ENCODE assay signal across 13 mouse cellular contexts in the genomic region with DNA sequence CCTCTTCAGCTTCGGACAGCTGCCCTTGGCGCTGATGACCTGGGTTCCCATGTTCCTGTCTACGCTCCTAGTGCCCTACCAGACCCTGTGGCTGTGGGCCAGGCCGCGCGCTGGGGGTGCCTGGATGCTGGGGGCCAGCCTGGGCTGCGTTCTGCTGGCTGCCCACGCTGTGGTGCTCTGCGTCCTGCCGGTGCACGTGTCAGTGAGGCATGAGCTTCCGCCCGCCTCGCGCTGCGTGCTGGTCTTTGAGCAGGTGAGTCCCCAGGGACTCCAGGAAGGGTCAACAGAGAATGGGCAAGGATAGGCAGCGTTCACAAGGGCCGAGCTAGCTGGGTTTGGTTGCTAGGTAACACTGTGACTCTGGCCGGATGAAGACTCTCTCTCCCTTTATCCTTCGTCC. TPM values are rescaled to one million over a fixed set of nuclear protein-coding genes. Genes with fewer than 3 reads are reported as not detected.
DNase-seq lines count a peak whose midpoint lies in the region; ATAC-seq and TF ChIP-seq lines count a peak whose summit lies in the region.
"Had no signal": no experiment of that assay in that cellular context is flagged by ENCODE, and none has a peak within 500 bp of the region (broad histone marks: within the 10 kb centered on the region; RNA-seq: fewer than 3 reads in every experiment).

No protein-coding gene starts in this region.

- 0 out of 2 replicates have a peak overlapping the region, but pooled peaks have one; percentile 20 for H3K9ac ChIP-seq in lung, embryonic 16.5 days (ENCODE audit: low read length)
- no peak overlapping the region for H3K9ac ChIP-seq in embryonic facial prominence, embryonic 12.5 days
- H3K9ac ChIP-seq in intestine, postnatal 0 days (ENCODE audit: low read depth, low read length) = no peak overlapping the region
- H3K9ac ChIP-seq: liver, embryonic 14.5 days had no signal

- H3K4me2 ChIP-seq in lung, embryonic 16.5 days (ENCODE audit: low read depth, low read length) = no peak overlapping the region
- no peak overlapping the region for H3K4me2 ChIP-seq in embryonic facial prominence, embryonic 12.5 days (replicated peaks)
- no peak overlapping the region for H3K4me2 ChIP-seq in intestine, postnatal 0 days (replicated peaks; ENCODE audit: low read depth)
- H3K4me2 ChIP-seq: heart, embryonic 11.5 days had no signal

- H3K9me3 ChIP-seq in lung, embryonic 16.5 days (ENCODE audit: control insufficient read depth, low read length) = no peaks in the 10 kb centered on the region
- no peaks in the 10 kb centered on the region for H3K9me3 ChIP-seq in embryonic facial prominence, embryonic 12.5 days
- H3K9me3 ChIP-seq in midbrain, embryonic 10.5 days (replicated peaks) = no peaks in the 10 kb centered on the region
- H3K9me3 ChIP-seq in intestine, postnatal 0 days (ENCODE audit: control insufficient read depth) = no peaks in the 10 kb centered on the region

- no peak for TF ChIP-seq CTCF in lung, adult 2 months (IDR thresholded peaks at IDR 0.05; ENCODE audit: insufficient read depth, low read length)
- no peak for TF ChIP-seq CTCF in intestine, postnatal 0 days (IDR thresholded peaks at IDR 0.05; ENCODE audit: low read depth)

- no peaks in the 10 kb centered on the region; the same call in 1 of the 2 replicates for H3K4me1 ChIP-seq in lung, embryonic 16.5 days (replicated peaks; ENCODE audit: control insufficient read depth, insufficient read depth, low read length)
- no peaks in the 10 kb centered on the region for H3K4me1 ChIP-seq in lung, adult 2 months (ENCODE audit: control insufficient read depth, insufficient read depth, low read length)
- peaks cover 2% of the 10 kb centered on the region; the same call in 1 of the 2 replicates for H3K4me1 ChIP-seq in embryonic facial prominence, embryonic 12.5 days
- H3K4me1 ChIP-seq in midbrain, embryonic 10.5 days = peaks cover 46% of the 10 kb centered on the region
- H3K4me1 ChIP-seq in intestine, postnatal 0 days (replicated peaks; ENCODE audit: control insufficient read depth, insufficient read depth, low read length) = no peaks in the 10 kb centered on the region

- H3K27me3 ChIP-seq in lung, embryonic 16.5 days (ENCODE audit: control insufficient read depth, insufficient read depth, low read depth, low read length) = no peaks in the 10 kb centered on the region
- H3K27me3 ChIP-seq in embryonic facial prominence, embryonic 12.5 days = no peaks in the 10 kb centered on the region
- H3K27me3 ChIP-seq in midbrain, embryonic 10.5 days (ENCODE audit: low read depth, poor library complexity, severe bottlenecking) = no peaks in the 10 kb centered on the region
- H3K27me3 ChIP-seq in intestine, postnatal 0 days (replicated peaks; ENCODE audit: control insufficient read depth, insufficient read depth, low read length) = no peaks in the 10 kb centered on the region

- no peak for DNase-seq in lung, adult 2 months
- peak; percentile 57 for DNase-seq in midbrain, embryonic 10.5 days (ENCODE audit: low spot score)
- DNase-seq in retina, postnatal 1 day = peak; percentile 49
- no peak for DNase-seq in kidney, adult 8-10 months
- no peak for DNase-seq in MN1 (ENCODE audit: low spot score)
- DNase-seq: right cerebral cortex, postnatal 14 days; thymus, adult 18-20 months had no signal

- no peak overlapping the region for H3K4me3 ChIP-seq in lung, embryonic 16.5 days (ENCODE audit: low read length)
- H3K4me3 ChIP-seq in lung, adult 2 months (replicated peaks; ENCODE audit: extremely low read depth, low read depth, low read length) = no peak overlapping the region
- no peak overlapping the region for H3K4me3 ChIP-seq in embryonic facial prominence, embryonic 12.5 days
- 0 out of 2 replicates have a peak overlapping the region, but pooled peaks have one; percentile 14 for H3K4me3 ChIP-seq in midbrain, embryonic 10.5 days
- no peak overlapping the region for H3K4me3 ChIP-seq in intestine, postnatal 0 days (ENCODE audit: low read depth, low read length)

- no peak for TF ChIP-seq POLR2A in lung, adult 2 months (IDR thresholded peaks at IDR 0.05; ENCODE audit: borderline replicate concordance, extremely low read depth, low read depth, low read length)

- WGBS in lung, embryonic 16.5 days = 41% methylated on average over 20 of the region's 20 CpGs
- WGBS in lung, adult 2 months = 43% methylated on average over 20 of the region's 20 CpGs
- WGBS in embryonic facial prominence, embryonic 12.5 days = 33% methylated on average over 20 of the region's 20 CpGs
- WGBS in midbrain, embryonic 10.5 days = 29% methylated on average over 20 of the region's 20 CpGs
- WGBS in intestine, postnatal 0 days = 51% methylated on average over 20 of the region's 20 CpGs

- ATAC-seq in lung, embryonic 16.5 days (ENCODE audit: low read depth) = peak; percentile 38; the same call in 1 of the 2 replicates
- ATAC-seq in embryonic facial prominence, embryonic 12.5 days (ENCODE audit: insufficient number of reproducible peaks, insufficient read depth, low FRiP score, low TSS enrichment) = peak; percentile 12; the same call in 1 of the 2 replicates
- ATAC-seq in intestine, postnatal 0 days = no peak
- ATAC-seq: intestine, embryonic 16.5 days had no signal

- no peak overlapping the region for H3K27ac ChIP-seq in lung, embryonic 16.5 days (ENCODE audit: low read length)
- no peak overlapping the region for H3K27ac ChIP-seq in embryonic facial prominence, embryonic 12.5 days
- H3K27ac ChIP-seq in midbrain, embryonic 10.5 days (replicated peaks) = peak overlapping the region; percentile 82
- no peak overlapping the region for H3K27ac ChIP-seq in intestine, postnatal 0 days (ENCODE audit: low read depth, low read length)
- H3K27ac ChIP-seq: liver, embryonic 14.5 days had no signal

- no peaks in the 10 kb centered on the region for H3K36me3 ChIP-seq in lung, embryonic 16.5 days (ENCODE audit: control insufficient read depth, insufficient read depth, low read length)
- no peaks in the 10 kb centered on the region for H3K36me3 ChIP-seq in embryonic facial prominence, embryonic 12.5 days
- no peaks in the 10 kb centered on the region for H3K36me3 ChIP-seq in midbrain, embryonic 10.5 days
- H3K36me3 ChIP-seq in intestine, postnatal 0 days (ENCODE audit: control insufficient read depth, insufficient read depth) = peaks cover 14% of the 10 kb centered on the region; the same call in 1 of the 2 replicates

RNA-seq across cellular contexts. Expression of a gene that starts 6.5 kb away (rescaled TPM):
- 0.30 and 0.50 TPM in 2 replicates for polyA plus RNA-seq in lung, embryonic 16.5 days (2015; fragmentation: Nextera tagmentation; extraction: Ambion mirVana)
- polyA plus RNA-seq in lung, adult 2 months (2012; rRNA removed) = 1.1 and 1.2 TPM in 2 replicates
- 0.13 and 0.17 TPM in 2 replicates for polyA plus RNA-seq in embryonic facial prominence, embryonic 12.5 days (2016; fragmentation: Nextera tagmentation; extraction: Ambion mirVana)
- 0.14 and 0.20 TPM in 2 replicates for polyA plus RNA-seq in midbrain, embryonic 10.5 days (2016; fragmentation: Nextera tagmentation; extraction: Ambion mirVana)
- polyA plus RNA-seq in intestine, postnatal 0 days (2015; fragmentation: Nextera tagmentation; extraction: Ambion mirVana) = 52.7 and 56.7 TPM in 2 replicates

RNA-seq across cellular contexts. Expression of a gene that starts 12.7 kb away (rescaled TPM):
- 25.8 and 34.5 TPM in 2 replicates for polyA plus RNA-seq in lung, embryonic 16.5 days (2015; fragmentation: Nextera tagmentation; extraction: Ambion mirVana)
- 337 and 400 TPM in 2 replicates for polyA plus RNA-seq in lung, adult 2 months (2012; rRNA removed)
- polyA plus RNA-seq in embryonic facial prominence, embryonic 12.5 days (2016; fragmentation: Nextera tagmentation; extraction: Ambion mirVana) = 0.92 and 1.2 TPM in 2 replicates
- polyA plus RNA-seq in midbrain, embryonic 10.5 days (2016; fragmentation: Nextera tagmentation; extraction: Ambion mirVana) = 0.32 and 0.38 TPM in 2 replicates
- 27.8 and 29.1 TPM in 2 replicates for polyA plus RNA-seq in intestine, postnatal 0 days (2015; fragmentation: Nextera tagmentation; extraction: Ambion mirVana)

RNA-seq across cellular contexts. Expression of a gene that starts 20.8 kb away (rescaled TPM):
- polyA plus RNA-seq in lung, embryonic 16.5 days (2015; fragmentation: Nextera tagmentation; extraction: Ambion mirVana) = 21.2 and 22.7 TPM in 2 replicates
- 40.8 and 55.2 TPM in 2 replicates for polyA plus RNA-seq in lung, adult 2 months (2012; rRNA removed)
- 15.6 and 15.7 TPM in 2 replicates for polyA plus RNA-seq in embryonic facial prominence, embryonic 12.5 days (2016; fragmentation: Nextera tagmentation; extraction: Ambion mirVana)
- polyA plus RNA-seq in midbrain, embryonic 10.5 days (2016; fragmentation: Nextera tagmentation; extraction: Ambion mirVana) = 13.7 and 15.5 TPM in 2 replicates
- polyA plus RNA-seq in intestine, postnatal 0 days (2015; fragmentation: Nextera tagmentation; extraction: Ambion mirVana) = 26.3 and 26.7 TPM in 2 replicates

RNA-seq across cellular contexts. Expression of a gene that starts 46.2 kb away (rescaled TPM):
- polyA plus RNA-seq in lung, embryonic 16.5 days (2015; fragmentation: Nextera tagmentation; extraction: Ambion mirVana) = 64.0 and 67.0 TPM in 2 replicates
- 25.8 and 46.6 TPM in 2 replicates for polyA plus RNA-seq in lung, adult 2 months (2012; rRNA removed)
- polyA plus RNA-seq in embryonic facial prominence, embryonic 12.5 days (2016; fragmentation: Nextera tagmentation; extraction: Ambion mirVana) = 114 and 119 TPM in 2 replicates
- 63.0 and 72.4 TPM in 2 replicates for polyA plus RNA-seq in midbrain, embryonic 10.5 days (2016; fragmentation: Nextera tagmentation; extraction: Ambion mirVana)
- 14.1 and 16.0 TPM in 2 replicates for polyA plus RNA-seq in intestine, postnatal 0 days (2015; fragmentation: Nextera tagmentation; extraction: Ambion mirVana)

RNA-seq across cellular contexts. Expression of a gene that starts 47.7 kb away (rescaled TPM):
- polyA plus RNA-seq in lung, embryonic 16.5 days (2015; fragmentation: Nextera tagmentation; extraction: Ambion mirVana) = 69.5 and 70.6 TPM in 2 replicates
- polyA plus RNA-seq in lung, adult 2 months (2012; rRNA removed) = 92.8 and 106 TPM in 2 replicates
- 82.8 and 91.1 TPM in 2 replicates for polyA plus RNA-seq in embryonic facial prominence, embryonic 12.5 days (2016; fragmentation: Nextera tagmentation; extraction: Ambion mirVana)
- polyA plus RNA-seq in midbrain, embryonic 10.5 days (2016; fragmentation: Nextera tagmentation; extraction: Ambion mirVana) = 32.8 and 38.8 TPM in 2 replicates
- 22.8 and 26.8 TPM in 2 replicates for polyA plus RNA-seq in intestine, postnatal 0 days (2015; fragmentation: Nextera tagmentation; extraction: Ambion mirVana)

Comparison
In these comparisons a context has a peak if more than half of its experiments do, and no peak if none do; other contexts are left out.
1. DNase-seq: peak in midbrain, embryonic 10.5 days (single experiment) and retina, postnatal 1 day (single experiment); none in lung, adult 2 months (single experiment), kidney, adult 8-10 months (0 of 2) and MN1 (single experiment).
2. RNA of a gene that starts 6.5 kb away (polyA plus RNA-seq): 52.7 to 56.7 TPM in intestine, postnatal 0 days; 1.1 to 1.2 TPM in lung, adult 2 months, 0.30 to 0.50 TPM in lung, embryonic 16.5 days, 0.14 to 0.20 TPM in midbrain, embryonic 10.5 days and 0.13 to 0.17 TPM in embryonic facial prominence, embryonic 12.5 days; every median in the first group is over 10 times any median in the second.
3. RNA of a gene that starts 12.7 kb away (polyA plus RNA-seq): 337 to 400 TPM in lung, adult 2 months, 27.8 to 29.1 TPM in intestine, postnatal 0 days and 25.8 to 34.5 TPM in lung, embryonic 16.5 days; 0.92 to 1.2 TPM in embryonic facial prominence, embryonic 12.5 days and 0.32 to 0.38 TPM in midbrain, embryonic 10.5 days; every median in the first group is over 10 times any median in the second.